Mouse (Mus musculus) MEL (cell line): ENCODE data around the gene Zfp612.

Experiments used
- CTCF ChIP-seq, 3 experiments: IDR thresholded peaks in 2 of 3; conservative IDR thresholded peaks in 1 of 3; 2 replicates each; pipeline ENCODE4 v1.5.1; 2011 to 2012; ENCODE audit warnings: low read length in 3 of 3, low read depth in 2 of 3, mild to moderate bottlenecking in 2 of 3, improper control_type of control experiment in 1 of 3, inconsistent platforms in 1 of 3, mixed read lengths in 1 of 3, moderate library complexity in 1 of 3; ENCODE audit not compliant: control insufficient read depth in 1 of 3, insufficient read depth in 1 of 3, poor library complexity in 1 of 3, severe bottlenecking in 1 of 3
- ELF1 ChIP-seq: IDR thresholded peaks from 2 replicates; pipeline ENCODE4 v1.6.1; 2014; ENCODE audit warnings: low read depth, mild to moderate bottlenecking, inconsistent platforms, low read length, improper control_type of control experiment, moderate library complexity
- EP300 ChIP-seq, 2 experiments: IDR thresholded peaks; 2 replicates each; pipeline ENCODE4 v1.6.1; 2011; ENCODE audit warnings: improper control_type of control experiment in 2 of 2, low read length in 2 of 2, low read depth in 1 of 2, mild to moderate bottlenecking in 1 of 2

- TF ChIP-seq EP300 (IDR thresholded peaks at IDR 0.05; ENCODE audit: low read depth in 1 of 2, low read length in 2 of 2) (no peak), ELF1 (no peak), CTCF (IDR thresholded peaks at IDR 0.05 in 2 of 3, conservative IDR thresholded peaks at IDR 0.05 in 1 of 3; ENCODE audit: control insufficient read depth in 1 of 3, insufficient read depth in 1 of 3, low read depth in 2 of 3, low read length in 3 of 3, poor library complexity in 1 of 3, severe bottlenecking in 1 of 3) (no peak)
Measured at GRCm38 (mm10) chr8:110039216-110039615, 40.3 kb upstream of the Zfp612 start.
